Mouse (Mus musculus) ES-E14 (cell line): Measurements from ENCODE around the gene Btbd18.

Source experiments
- HCFC1 ChIP-seq: IDR thresholded peaks from 2 replicates; pipeline ENCODE4 v1.6.1; 2012; ENCODE audit warnings: low read length, inconsistent platforms, borderline replicate concordance; ENCODE audit not compliant: insufficient read depth
- MAFK ChIP-seq: IDR thresholded peaks from 2 replicates; pipeline ENCODE4 v1.6.1; 2014; ENCODE audit warnings: mild to moderate bottlenecking, low read depth, low read length, inconsistent platforms; ENCODE audit not compliant: insufficient read depth
- ZC3H11A ChIP-seq: IDR thresholded peaks from 2 replicates; pipeline ENCODE4 v1.6.1; 2012; ENCODE audit warnings: low read depth, mild to moderate bottlenecking, inconsistent platforms, low read length, borderline replicate concordance
- ZNF384 ChIP-seq: IDR thresholded peaks from 2 replicates; pipeline ENCODE4 v1.6.1; 2012; ENCODE audit warnings: low read depth, low read length, inconsistent platforms

DNA sequence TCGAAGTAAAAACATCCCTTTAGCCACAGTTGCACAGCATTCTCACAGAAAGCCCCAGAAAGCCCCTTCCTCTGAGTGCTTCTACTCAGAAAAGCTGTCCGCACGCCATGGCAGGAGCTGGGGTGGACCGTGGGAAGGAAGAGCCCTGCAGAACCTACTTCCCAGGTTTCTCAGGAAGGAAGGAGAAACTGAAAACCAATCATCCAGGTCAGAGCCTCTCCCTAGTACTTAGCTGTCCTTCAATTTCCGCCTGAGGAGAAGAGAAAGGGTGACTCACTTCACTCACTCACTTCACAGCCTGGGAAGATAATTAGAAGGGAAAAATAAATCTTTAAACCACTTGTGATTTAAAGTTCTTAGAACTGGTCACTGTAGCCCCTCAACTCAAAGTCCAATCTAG, 45.5 kb downstream of the Btbd18 start:
- TF ChIP-seq ZNF384 (no peak), ZC3H11A (no peak), HCFC1 (no peak), MAFK (no peak)
